Mouse (Mus musculus) layer of hippocampus, postnatal 25 days (tissue): ENCODE data around the gene Robo1. TPM values are rescaled to one million over a fixed set of nuclear protein-coding genes. Genes with fewer than 3 reads are reported as not detected.
"Not testable (repeated sequence)": the region's sequence is repeated elsewhere in the genome, so short reads cannot be mapped to it uniquely, and the experiment has no call there.

Experiments used
- DNase-seq, 2 experiments: peaks; one replicate each; pipeline ENCODE4 v3.0.0; 2022; ENCODE audit warnings: mixed read lengths in 2 of 2, low spot score in 1 of 2; ENCODE audit errors: extremely low spot score in 1 of 2
- total RNA-seq, 2 experiments: library from RNA; stranded (reverse); gene quantifications; 2 replicates each; pipeline ENCODE4 v1.2.3; 2021

Gene Robo1
- total RNA-seq, 2 experiments from 2014 or later = 57.9 to 75.6 TPM

DNA sequence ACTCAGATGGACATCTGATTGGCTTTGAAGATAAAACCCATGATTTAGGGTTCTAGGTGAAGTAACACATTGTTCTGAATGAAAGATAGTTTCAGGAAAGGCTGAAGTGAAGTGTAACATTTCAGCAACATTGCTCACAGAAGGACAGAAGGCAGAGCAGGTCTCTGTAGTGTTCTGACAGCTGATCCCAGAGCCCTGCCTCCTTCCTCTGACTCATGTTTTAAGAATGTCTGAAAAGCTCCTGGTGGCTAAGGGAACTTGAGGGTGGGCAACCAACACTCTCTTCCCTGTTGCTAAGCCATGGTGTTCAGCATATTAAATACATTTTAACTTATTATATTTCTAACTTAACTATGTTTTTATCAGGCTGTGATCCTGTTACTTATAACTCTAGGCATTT, 126.3 kb downstream of the Robo1 start:
- no peak for DNase-seq

DNA sequence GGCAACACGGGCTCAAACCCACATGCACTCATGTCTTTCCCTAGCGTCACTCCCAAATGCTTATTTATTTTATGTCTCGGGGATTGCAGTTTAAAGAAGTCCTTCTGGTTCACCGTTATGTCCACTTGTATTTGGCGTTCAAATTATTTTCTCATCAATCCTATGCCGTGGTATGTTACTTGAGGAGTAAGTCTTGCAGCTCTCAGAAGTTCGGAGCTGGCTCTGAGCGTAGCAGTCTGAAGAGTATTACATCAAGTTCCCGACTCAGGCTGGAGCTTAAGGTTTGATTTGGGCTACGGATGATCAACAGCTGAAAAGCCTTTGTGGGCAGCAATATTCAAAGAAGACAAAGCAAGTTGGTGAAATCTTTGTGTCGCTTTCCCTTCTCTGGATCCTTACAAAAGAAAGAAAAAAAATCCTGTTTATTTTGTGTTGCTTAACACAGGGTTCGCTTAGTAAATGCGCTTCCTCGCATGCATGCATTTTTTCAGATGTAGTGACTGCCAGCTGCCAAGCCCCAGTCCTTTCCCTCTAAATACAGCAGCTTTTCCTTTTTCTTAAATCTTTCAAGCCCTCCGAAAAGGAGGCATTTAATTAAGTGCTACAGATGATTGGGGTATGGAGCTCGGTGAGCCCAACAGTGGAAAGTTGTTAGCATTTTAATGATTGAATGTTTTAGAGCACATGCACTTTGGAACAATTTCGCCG, 136.5 kb downstream of the Robo1 start:
- DNase-seq = no peak

DNA sequence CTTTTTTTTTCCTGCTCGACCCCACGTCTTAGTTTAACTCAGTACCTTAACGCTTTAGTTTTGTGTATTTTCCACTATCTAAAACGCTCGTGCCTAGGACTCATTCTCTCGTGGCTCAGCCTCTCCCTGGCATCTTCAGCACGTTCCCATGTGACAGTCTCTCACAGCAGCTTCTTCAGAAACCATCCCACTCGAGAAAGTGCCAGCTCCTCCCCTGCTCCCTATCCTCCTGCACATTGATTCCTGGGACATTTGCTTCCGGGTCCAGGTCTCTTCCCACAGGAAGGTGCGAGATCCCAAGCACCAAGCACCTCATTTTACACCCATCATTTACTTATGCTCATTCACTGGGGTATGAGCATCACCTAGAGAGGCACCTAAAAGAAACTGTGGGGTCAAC, 150.0 kb downstream of the Robo1 start:
- DNase-seq = no peak

DNA sequence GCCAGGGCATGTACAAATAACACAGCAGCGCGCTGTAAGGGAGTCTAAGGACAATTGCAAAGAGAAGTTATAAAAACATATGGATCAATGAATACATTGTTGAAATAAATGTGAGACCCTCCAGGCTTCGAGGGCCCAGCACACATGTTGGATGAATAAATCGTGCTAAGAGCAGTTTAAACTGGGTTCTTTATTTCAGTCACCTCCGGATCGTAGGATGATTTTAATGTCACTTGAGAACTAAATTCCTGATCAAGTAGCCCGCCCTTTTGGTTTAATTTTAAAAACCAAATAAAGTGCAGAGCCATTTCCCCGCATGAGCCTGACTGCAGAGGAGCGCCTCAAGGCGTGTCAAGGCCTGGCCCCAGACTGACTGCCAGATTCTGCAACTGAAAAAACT, 150.5 kb downstream of the Robo1 start:
- no peak for DNase-seq

DNA sequence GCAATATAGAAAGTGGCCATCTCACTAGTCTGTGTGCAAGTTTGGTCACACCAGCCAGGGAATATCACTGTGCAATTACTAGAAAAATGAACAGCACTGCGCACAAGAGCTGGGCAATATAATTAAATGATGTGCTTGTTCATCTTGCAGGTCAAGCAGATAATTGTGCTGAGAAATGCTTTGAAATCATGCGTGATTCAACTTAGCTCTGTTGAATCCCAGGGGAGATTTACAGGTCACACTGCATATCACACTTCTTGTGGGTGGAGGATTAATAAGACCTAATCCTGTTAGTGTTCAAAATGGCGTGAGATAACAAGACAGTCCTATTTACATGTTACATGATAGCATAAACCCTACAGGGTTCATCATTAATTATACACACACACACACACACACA, 157.6 kb downstream of the Robo1 start:
- DNase-seq = no peak

DNA sequence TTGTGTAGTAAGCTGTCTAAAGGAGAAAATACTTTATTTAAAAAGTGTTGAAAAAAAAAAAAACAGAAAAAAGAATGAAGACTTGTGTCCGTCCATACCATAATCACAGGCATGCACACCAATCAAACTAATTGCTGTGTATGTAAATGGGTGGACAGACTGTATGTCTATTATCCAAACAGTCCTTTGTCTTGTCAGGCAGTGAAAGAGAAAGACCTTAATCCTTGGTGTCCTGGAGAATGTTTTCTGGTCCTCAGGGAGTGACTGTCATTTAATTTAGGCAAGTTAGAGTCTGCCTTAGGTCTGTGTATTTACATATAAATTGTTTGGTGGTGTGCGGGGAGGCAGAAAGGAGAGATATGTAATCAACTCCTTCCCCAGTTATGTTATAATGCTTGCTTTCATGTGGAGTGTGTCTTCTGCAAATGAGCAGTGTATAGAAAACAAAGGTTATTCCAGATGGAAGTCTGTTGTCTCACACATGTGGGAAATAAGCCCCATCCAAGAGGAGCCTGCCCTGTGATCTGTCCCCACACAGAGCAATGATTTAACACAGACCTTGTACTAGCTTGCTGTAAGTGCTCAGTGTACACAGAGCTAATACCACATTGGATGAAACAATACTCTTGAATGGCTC, 162.0 kb downstream of the Robo1 start:
- no peak for DNase-seq

DNA sequence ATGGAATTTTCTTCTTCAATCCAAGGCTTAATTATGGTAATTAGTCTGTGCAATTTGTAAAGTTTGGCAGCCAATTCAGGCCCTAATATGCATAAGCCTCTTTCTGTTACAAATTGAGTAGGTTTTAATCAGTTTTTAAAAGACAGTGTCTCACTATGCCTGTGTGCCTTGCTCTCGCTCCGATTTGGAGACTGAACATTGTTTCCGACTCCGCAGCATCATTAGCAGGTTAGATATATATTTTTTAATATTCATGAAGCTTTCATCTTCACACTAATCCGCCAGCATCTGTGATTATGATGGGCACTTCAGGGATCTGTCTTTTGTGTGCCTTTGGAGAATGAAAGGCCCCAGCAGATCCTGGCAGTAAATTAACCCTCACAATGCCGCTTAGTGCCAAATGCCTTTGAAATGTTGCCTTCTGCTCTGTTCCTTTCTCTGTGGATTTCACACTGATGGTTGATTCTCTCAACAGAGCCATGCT, 202.7 kb downstream of the Robo1 start:
- no peak for DNase-seq

DNA sequence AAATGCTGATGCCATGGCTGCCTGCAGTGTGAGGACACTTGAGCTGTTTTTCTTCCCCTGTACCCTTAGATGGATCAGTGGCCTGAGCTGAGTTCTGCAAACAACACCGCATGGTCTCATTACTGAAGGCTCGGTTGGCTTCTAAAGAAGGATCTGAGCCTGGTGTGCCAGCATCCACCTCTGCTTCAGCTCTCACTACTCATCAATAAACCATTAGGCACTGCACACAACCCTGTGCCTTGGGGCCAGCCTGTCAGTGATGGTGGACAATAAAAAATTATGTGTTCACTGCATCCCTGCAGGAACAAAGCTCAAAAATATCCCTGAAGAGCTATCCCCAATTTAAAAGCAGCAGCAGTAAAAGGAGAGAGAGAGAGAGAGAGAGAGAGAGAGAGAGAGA, 223.2 kb downstream of the Robo1 start:
- no peak for DNase-seq

DNA sequence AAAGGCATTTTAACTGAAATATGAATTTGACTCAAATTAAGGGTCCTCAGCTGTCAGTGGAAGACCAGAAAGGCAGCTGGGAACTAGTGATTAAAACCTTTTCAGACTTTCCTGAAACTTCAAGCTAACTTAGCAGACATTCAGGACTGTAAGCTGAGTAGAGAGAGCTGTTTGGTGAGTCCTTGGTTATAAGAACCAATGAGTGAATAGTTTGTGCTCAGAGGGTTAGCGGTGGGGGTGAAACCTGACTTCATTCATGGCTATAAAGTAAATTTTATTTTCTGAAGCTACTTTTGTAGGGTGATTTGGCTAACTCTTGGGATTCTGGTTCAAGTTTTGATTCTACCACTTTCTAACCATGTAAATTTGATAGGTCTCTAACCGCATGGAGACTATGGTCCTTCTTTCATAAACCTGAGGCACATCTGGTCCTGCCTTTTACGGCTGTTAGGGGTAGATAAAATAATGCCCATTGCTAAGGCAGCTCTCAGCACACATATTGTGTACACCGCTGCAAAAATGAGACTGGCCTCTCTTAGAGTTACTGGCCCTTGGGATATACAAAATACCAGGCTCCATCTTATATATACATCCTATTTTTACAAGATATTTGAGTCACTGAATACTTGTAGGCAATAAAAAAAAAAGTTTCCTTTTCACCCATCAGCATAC, 225.9 kb downstream of the Robo1 start:
- no peak for DNase-seq

DNA sequence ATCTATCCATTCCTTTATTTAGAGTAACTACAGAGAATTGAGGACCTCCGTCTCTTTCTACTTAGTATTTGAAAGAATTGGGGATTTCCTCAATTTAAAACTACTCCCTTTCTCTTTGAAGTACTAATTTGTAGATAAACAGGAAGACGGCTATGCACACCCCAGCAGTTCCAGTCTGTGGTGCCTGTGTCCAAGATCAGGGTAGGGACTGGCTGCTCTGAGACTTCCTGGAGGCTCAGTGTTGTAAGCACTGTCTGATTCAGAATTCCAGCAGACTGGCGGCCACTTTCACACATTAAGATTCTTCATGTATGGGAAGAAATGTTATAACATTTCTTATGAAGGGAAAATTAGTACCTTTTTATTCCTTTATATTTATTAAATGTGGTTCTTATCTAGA, 230.1 kb downstream of the Robo1 start:
- no peak for DNase-seq

DNA sequence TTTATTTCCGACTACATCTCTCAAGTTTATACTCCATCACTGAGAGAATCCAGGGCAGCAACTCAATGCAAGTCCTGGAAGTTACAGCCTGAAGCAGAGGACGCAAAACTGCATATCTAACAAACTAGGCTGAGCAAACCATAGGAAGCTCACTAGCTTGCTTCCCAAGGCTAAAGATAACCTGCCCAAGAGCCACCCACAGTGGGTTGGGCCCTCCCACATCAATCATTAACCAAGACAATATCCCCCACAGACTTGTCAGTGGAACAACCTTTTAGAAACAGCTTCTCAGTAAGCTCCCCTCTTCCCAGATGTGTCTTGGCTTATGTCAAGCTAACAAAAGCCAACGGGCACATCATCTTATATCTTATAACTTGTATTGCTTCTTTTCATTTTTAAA, 235.8 kb downstream of the Robo1 start:
- no peak for DNase-seq

DNA sequence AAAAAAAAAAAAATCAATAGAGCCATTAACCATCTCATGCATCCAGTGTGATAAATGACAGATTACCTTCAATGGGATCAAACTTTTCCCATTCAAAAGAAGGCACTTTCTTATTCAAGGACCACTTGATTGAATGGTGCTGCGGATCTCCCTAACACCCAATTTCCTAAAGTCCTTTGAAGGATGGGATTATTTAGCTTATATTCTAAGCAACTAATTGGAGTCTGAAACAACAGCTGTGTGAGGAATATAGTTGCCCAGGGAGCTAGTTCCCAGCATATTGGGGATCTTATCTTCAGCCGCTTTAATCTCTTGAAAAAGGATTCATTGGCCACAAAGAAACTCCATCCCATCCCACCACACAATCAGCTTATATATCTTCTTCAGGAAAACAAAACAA, 236.8 kb downstream of the Robo1 start:
- DNase-seq = no peak

DNA sequence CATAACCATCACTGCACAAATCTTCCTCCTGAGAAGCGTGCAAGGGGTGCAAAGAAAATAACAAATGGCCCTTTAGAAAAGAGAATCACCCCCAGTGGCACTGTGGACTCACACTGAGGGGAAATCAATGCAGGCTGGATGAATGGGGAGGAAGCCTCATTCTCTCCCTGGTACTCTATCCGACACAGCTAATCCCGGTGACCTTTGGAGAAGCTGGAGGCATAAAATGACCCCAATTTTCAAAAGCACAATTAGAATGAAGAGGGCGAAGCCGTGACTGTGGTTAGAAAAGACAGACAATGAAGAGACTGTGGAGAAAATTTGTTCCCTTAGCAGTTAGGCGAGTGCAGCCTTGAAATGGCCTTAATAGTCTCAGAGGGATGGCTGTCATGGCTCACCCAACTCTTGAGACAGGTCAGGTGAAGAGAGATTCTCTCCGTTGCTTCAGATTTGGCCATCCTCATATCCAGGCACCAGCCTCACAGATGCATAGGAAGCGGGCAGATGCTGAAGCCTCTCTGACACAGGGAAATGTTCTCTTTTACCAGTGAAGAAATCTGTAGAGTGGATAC, 243.7 kb downstream of the Robo1 start:
- no peak for DNase-seq

DNA sequence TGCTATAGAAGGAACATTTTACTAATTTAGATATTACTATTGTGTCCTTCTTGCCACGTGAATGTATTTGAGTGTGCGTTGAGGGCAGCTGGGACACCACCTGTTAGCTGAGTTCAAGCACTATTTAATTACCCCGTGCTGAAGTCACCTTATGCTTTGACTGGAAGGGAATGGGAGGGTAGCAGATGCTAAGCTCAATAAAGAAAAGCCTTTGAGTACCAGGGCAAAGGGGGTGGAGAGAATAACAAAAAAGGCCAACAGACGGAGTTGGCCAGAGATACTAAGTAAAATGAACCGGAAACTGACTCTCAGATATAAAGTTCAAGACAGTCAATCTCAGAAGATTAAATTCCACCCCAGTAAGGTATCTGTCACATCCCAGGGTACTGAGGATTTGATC, 245.6 kb downstream of the Robo1 start:
- no peak for DNase-seq

DNA sequence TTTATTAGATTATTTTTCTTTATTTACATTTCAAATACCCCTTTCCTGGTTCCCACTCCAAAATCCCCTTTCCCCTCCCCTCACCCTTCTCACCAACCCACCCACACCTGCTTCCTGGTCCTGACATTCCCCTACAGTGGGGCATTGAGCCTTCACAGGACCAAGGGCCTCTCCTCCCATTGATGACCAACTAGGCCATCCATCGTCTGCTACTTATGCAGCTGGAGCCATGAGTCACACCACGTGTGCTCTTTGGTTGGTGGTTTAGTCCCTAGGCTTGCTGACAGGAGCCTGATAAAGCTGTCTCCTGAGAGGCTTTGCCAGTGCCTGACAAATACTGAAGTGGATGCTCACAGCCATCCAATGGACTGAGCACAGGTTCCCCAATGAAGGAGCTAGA, 254.0 kb downstream of the Robo1 start:
- DNase-seq = not testable (repeated sequence)

DNA sequence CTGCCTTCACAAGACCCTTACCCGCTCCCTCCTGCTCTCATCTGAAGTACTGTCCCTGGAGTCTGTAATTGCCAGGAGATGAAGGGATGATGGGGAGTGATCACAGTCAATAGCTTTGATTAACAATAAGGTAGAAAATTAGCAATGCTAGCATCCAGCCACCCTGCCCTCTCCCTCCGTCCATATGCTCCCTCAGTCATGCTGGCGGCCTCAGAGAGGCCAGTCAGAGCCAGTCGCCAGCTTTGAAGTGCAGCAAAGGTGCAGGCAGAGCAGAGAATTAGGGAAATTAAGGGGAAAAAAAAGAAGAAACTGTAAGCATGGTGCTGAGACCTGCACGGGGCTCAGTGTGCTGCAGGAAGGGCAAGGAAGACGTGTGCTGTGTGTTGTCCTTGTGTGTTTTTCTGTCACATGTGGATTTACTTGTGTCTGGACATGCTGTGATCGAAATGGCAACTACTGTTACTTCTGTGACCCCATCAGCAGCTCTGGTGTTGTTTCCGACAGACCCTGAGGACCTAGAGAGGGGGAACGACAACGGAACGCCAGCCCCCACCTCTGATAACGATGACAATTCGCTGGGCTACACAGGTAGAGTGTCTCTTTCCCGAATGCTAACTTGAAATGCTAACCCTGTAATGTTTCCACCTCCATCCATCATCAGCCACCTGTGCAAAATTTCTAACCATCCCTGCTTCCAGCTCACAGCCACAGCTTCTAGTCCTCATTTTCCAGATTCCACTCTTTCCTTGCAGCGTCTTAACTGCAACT, 255.3 kb downstream of the Robo1 start:
- no peak for DNase-seq

DNA sequence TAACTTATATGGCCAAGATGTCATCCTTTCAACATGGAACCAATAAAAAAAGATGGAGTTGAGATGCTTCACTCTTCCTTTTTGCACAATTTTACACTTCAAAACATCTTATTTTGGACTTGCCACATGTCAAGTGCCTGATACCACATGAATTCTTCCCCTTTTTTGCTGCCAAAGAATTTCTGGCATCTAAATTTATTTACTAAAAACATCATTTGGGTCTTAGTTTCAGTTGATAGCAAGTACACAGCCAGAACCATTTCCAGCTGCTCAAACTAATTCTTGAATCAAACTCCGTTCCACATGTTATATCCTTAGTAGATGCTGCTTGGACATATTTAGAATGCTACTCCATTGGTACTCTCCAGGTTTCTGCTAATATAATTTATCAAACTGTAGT, 267.1 kb downstream of the Robo1 start:
- DNase-seq = no peak

DNA sequence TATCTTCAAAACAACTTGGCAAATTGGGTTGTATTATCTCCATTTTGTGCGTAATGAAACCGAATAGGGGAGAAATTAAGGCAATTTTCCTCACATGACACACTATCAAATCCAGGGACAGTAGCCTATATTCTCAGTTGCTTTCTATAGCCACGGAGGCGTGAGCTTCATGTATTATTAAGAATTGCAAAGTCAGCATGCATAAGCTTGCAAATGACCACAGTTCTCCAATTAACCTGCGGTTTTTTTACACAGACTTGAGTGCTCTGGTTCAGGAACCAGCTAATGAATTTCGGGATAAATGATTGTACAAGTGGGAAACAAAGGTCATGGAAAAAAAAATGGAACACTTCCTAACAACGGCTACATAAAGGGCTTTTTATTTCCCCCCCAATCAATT, 268.9 kb downstream of the Robo1 start:
- no peak for DNase-seq

DNA sequence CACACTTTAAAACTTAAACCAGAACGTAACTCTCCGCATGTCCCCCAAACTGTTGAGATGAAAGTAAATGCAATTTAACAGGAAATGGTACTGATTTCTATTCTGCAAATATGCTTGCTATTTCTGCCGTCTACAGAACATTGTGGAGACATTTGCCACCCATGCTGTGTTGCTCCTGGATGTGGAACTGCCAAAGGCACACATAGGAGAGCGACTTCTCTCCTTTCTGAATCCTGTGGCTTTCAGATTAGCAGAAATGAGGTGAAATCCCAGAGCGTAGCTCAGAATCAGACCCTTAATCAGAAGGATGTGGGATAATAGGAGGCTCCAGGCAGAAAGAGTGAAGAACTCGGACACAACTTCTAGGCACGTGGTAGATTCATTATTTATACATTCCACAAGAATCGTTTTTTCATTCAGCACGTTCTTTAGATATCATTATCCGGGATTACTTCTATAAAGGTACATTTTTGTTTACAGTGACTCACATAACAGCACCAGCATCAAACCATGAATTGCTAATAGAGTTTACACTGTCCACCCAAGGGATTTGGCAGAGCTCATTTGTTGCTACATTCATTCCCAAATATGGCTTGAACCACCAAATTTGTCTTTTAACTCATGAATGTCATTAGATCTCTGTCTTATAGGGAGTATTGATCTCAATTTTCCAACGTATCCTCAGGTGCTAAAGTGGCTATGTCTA, 276.5 kb downstream of the Robo1 start:
- no peak for DNase-seq
